Mouse (Mus musculus): ENCODE data around the gene St3gal3. TPM values are rescaled to one million over a fixed set of nuclear protein-coding genes. Genes with fewer than 3 reads are reported as not detected.
A peak's percentile ranks its signal among the peaks of the same experiment; 100 is the strongest.

St3gal3 gene
- polyA plus RNA-seq, 1 experiment from 2014 or later, result 5.9 TPM

DNA sequence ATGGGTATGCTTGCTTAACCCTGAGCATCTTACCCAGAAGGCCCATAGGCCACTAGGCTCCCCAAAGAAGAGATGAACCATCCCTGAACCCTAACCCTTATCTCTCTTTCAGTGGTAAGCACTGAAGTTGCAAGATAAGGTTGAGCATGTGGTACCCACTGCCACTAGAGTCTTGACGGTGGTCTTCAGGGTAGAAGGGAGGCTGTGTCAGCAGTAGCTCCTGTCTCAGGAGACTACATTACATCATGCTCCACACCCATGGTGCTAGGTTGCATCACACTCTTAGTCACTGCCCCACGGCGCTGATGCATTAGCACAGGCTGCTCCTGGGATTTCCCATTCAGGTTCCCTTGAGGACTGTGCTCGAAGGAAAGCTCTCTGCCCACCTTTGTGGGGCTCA is 154.6 kb downstream of the St3gal3 start:
- Histone ChIP-seq H3K4me3 (no peak overlapping the region), H3K27ac (no peak overlapping the region), H3K4me1 (peaks cover 16% of the 10 kb centered on the region), H3K36me3 (replicated peaks) (no peaks in the 10 kb centered on the region), H3K9me3 (no peaks in the 10 kb centered on the region), H3K27me3 (ENCODE audit: poor library complexity, severe bottlenecking) (no peaks in the 10 kb centered on the region)
- no peak for DNase-seq (ENCODE audit: extremely low spot score, low spot score)
- WGBS, result 93% methylated on average over 4 of the region's 4 CpGs

DNA sequence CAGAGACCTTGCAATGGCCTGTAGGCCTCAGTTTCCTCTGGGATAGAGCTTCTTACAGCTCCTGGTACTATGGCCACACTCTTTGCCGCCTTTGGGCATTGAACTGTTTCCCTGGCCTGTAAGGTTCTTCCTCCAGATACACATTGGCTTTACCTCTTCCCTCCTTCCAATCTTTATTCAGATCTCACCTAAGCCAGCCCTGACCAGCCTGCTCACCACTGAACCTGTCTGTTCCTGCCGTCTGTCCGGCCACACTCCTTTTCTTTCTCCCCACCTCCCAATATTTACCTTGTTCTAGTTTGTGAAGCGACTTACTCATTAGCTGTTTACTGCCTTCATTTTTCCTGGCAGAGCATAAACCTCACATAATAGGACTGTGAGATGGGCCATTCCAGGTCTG is 155.5 kb downstream of the St3gal3 start:
- DNase-seq (ENCODE audit: extremely low spot score, low spot score), result no peak
- H3K27me3 ChIP-seq (ENCODE audit: poor library complexity, severe bottlenecking), result no peaks in the 10 kb centered on the region
- no peak overlapping the region for H3K27ac ChIP-seq
- H3K9me3 ChIP-seq, result no peaks in the 10 kb centered on the region
- H3K4me1 ChIP-seq, result peaks cover 24% of the 10 kb centered on the region
- 94% methylated on average over 4 of the region's 4 CpGs for WGBS
- no peak overlapping the region for H3K4me3 ChIP-seq
- H3K36me3 ChIP-seq (replicated peaks), result no peaks in the 10 kb centered on the region

DNA sequence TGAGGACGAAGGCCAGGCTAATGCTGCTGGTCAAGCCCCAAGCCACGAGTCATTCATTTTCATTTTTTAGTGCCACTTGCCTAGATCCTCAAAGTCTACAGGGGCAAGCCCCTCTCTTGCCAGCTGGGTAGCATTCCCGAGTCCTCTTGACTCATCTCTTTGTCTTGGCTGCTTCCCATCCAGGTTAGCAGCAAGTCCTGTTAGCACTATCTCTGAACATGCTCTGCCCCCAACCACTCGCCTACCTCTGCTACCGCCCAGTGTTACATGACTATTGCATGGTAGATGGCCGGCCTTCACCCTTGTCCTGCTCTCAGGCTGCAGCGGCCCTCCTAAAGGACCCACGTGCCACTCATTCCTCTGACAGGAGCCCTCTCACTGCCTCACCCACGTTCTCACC is 156.4 kb downstream of the St3gal3 start:
- WGBS, result 91% methylated on average over 9 of the region's 9 CpGs
- Histone ChIP-seq H3K27ac (no peak overlapping the region), H3K4me3 (no peak overlapping the region), H3K9me3 (no peaks in the 10 kb centered on the region), H3K4me1 (peaks cover 18% of the 10 kb centered on the region), H3K27me3 (ENCODE audit: poor library complexity, severe bottlenecking) (no peaks in the 10 kb centered on the region), H3K36me3 (replicated peaks) (no peaks in the 10 kb centered on the region)
- no peak for DNase-seq (ENCODE audit: extremely low spot score, low spot score)

DNA sequence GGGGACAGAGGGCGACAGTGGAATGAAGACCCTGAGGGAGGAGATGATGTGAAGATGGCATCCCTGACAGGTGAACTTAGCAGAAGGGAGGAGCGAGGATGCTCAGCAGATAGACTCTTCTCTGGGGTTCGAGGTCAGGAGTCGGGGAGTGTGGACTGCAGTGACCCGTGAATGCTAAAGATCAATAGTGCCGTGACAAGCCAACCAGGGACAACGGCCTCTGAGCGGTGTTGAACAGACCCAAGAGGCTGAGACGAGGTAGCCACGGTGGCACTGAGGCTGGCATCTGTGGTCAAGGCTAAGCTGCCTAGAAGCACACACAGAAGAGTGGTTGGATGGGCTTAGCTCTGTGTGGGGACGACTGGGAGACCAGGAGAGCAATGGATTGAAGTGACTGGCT is 156.9 kb downstream of the St3gal3 start:
- DNase-seq (ENCODE audit: extremely low spot score, low spot score), result no peak
- WGBS, result 88% methylated on average over 11 of the region's 11 CpGs
- Histone ChIP-seq H3K4me3 (no peak overlapping the region), H3K27me3 (ENCODE audit: poor library complexity, severe bottlenecking) (no peaks in the 10 kb centered on the region), H3K9me3 (no peaks in the 10 kb centered on the region), H3K27ac (no peak overlapping the region), H3K4me1 (peaks cover 20% of the 10 kb centered on the region), H3K36me3 (replicated peaks) (no peaks in the 10 kb centered on the region)

DNA sequence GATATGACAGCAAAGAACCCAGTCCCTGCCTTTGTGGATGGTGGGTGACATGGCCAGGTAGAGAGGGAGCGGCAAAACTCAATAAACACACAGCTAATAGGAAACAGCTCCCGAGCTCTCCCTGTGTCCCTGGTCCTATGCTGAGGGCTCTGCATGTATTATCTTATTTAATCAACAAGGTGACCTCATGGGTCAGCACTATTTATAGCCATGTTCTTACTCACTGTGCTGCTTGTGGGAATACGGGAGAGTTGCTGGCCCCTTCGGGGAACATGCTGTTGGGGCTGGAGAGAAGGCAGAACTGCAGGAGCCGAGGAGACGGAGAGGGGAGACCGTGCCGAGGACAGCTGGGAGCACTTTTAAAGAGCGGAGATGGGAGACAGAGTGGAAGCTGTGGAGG is 157.3 kb downstream of the St3gal3 start:
- no peaks in the 10 kb centered on the region for H3K36me3 ChIP-seq (replicated peaks)
- peaks cover 17% of the 10 kb centered on the region for H3K4me1 ChIP-seq
- no peak overlapping the region for H3K4me3 ChIP-seq
- WGBS, result 85% methylated on average over 9 of the region's 9 CpGs
- H3K27ac ChIP-seq, result no peak overlapping the region
- no peaks in the 10 kb centered on the region for H3K9me3 ChIP-seq
- H3K27me3 ChIP-seq (ENCODE audit: poor library complexity, severe bottlenecking), result no peaks in the 10 kb centered on the region
- DNase-seq (ENCODE audit: extremely low spot score, low spot score), result no peak

DNA sequence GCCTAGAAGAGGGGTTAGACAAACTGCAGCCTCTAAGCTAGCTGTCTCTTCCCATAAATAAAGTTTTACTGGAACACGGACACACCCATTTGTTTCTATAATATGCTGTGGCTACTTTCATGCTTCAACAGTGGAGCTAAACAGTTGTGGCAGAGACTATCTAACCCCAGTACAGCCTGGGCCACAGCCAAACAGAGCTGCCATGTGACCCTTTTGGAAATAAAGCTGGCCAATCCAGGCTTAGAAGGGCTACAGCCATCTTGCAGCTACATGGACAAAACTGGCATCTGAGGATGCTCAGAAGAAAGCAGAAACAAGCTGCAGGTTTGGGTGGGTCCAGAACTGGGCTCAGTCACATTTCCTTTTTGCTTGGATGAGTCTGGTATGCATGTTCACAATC is 158.9 kb downstream of the St3gal3 start:
- DNase-seq (ENCODE audit: extremely low spot score, low spot score), result no peak
- WGBS, result 93% methylated on average over 1 of the region's 1 CpGs
- H3K4me1 ChIP-seq, result peaks cover 17% of the 10 kb centered on the region
- no peak overlapping the region for H3K27ac ChIP-seq
- no peaks in the 10 kb centered on the region for H3K36me3 ChIP-seq (replicated peaks)
- no peaks in the 10 kb centered on the region for H3K9me3 ChIP-seq
- no peak overlapping the region for H3K4me3 ChIP-seq
- H3K27me3 ChIP-seq (ENCODE audit: poor library complexity, severe bottlenecking), result no peaks in the 10 kb centered on the region

DNA sequence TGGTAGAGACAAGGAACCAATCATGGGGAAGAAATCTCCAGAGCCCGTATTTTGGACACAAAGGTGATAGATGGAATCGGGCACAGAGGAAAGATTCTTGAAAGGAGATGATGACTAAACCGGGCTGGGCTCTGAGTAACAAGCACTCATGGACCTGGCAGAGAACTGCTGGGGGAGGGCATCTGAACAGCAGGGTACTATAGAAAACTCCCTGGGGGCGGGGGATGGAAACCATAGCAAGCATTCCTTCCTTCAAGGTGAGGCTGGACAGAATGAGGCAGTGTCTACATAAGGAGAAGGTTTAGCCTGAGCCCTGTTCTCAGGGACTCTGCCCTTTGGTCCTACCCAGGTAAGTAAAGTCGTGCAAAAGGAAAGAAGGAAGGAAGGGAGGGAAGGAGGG is 160.0 kb downstream of the St3gal3 start:
- Histone ChIP-seq H3K27ac (no peak overlapping the region), H3K27me3 (ENCODE audit: poor library complexity, severe bottlenecking) (no peaks in the 10 kb centered on the region), H3K9me3 (no peaks in the 10 kb centered on the region), H3K4me3 (no peak overlapping the region), H3K4me1 (peaks cover 17% of the 10 kb centered on the region), H3K36me3 (replicated peaks) (no peaks in the 10 kb centered on the region)
- WGBS, result 78% methylated on average over 5 of the region's 5 CpGs
- DNase-seq (ENCODE audit: extremely low spot score, low spot score), result no peak

DNA sequence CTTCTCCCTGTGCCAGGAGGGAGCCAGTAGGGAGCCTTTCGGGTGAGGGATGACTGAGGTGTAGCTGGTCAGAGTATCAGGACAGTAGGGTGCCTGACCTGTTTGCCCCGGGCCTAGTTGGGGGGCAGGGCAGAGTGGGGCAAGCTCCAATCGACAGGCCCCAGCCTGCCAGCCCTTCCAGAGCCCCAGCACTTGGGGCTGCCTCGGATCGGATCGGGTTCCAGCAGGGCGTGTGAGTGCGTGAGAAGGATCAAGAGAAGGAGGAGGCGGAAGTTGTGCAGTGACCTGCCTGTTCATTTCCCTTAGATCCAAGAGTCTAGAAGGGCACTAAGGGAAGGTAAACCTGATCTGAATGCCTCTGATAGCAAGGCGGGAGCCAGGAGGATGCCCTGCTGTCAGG is 161.7 kb downstream of the St3gal3 start:
- DNase-seq (ENCODE audit: extremely low spot score, low spot score), result no peak
- H3K4me3 ChIP-seq, result no peak overlapping the region
- no peaks in the 10 kb centered on the region for H3K9me3 ChIP-seq
- 52% methylated on average over 10 of the region's 10 CpGs for WGBS
- H3K4me1 ChIP-seq, result peaks cover 17% of the 10 kb centered on the region
- 0 out of 2 replicates have a peak overlapping the region, but pooled peaks have one; percentile 20 for H3K27ac ChIP-seq
- H3K36me3 ChIP-seq (replicated peaks), result no peaks in the 10 kb centered on the region
- H3K27me3 ChIP-seq (ENCODE audit: poor library complexity, severe bottlenecking), result no peaks in the 10 kb centered on the region

DNA sequence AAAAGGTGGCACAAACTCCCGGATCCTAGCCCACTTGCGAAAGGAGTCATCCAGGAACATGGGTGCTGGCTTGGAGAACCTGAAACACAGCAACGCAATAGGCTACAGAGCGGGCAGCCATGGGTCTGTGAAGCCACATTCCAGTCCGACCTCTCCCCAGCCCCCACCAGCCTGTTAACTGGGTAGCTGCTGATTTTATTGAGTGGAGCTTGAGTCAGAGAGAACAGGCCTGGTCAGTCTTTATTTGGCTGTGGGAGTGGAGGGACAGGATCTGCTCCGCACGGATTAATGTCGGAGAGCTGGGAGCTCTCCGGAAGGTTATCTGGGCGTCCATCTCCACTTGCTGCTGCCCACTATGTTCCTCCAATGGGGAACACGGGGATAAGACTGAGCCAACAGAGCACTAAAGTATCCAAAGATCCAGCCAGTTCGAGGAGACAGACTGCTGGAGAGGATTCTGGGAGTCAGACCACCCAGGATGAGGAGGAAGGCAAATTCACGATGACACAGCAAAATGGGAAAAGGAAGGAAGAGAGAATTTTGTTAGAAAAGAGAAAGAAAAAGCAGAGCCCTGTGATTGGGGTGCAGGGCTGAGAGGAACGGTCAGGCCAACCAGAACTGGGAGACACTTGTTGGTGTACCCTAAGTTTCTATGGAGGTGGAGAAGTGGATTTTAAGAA is 170.2 kb downstream of the St3gal3 start:
- H3K27me3 ChIP-seq (ENCODE audit: poor library complexity, severe bottlenecking), result no peaks in the 10 kb centered on the region
- H3K36me3 ChIP-seq (replicated peaks), result peaks cover 23% of the 10 kb centered on the region
- no peaks in the 10 kb centered on the region for H3K4me1 ChIP-seq
- H3K4me3 ChIP-seq, result no peak overlapping the region
- H3K9me3 ChIP-seq, result no peaks in the 10 kb centered on the region
- DNase-seq (ENCODE audit: extremely low spot score, low spot score), result no peak
- WGBS, result 87% methylated on average over 14 of the region's 14 CpGs
- no peak overlapping the region for H3K27ac ChIP-seq

DNA sequence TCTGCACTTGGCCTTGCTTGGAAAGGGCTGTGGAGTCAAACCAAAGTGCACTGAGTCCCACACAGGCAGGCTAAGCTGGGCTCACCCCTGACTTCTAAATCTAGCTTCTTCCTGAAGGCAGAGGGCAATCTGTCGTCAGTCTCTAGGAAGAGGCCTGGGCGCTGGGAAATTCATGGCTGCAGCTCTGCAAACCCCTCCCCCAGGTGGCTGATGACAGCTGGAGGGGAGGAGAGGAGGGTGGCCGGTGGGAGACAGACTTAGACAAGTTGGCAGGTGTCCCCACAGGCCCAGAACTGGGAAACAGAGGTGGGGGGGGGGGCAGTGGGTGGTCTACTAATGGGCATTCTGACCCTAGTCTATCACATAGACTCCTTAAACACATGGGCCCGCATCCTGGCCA is 177.2 kb downstream of the St3gal3 start:
- H3K27me3 ChIP-seq (ENCODE audit: poor library complexity, severe bottlenecking), result no peaks in the 10 kb centered on the region
- peaks cover under 1% of the 10 kb centered on the region; the same call in 1 of the 2 replicates for H3K9me3 ChIP-seq
- DNase-seq (ENCODE audit: extremely low spot score, low spot score), result no peak
- no peaks in the 10 kb centered on the region; the same call in 1 of the 2 replicates for H3K4me1 ChIP-seq
- H3K27ac ChIP-seq, result 0 out of 2 replicates have a peak overlapping the region, but pooled peaks have one; percentile 40
- no peak overlapping the region for H3K4me3 ChIP-seq
- H3K36me3 ChIP-seq (replicated peaks), result peaks cover 61% of the 10 kb centered on the region
- WGBS, result 69% methylated on average over 4 of the region's 4 CpGs

DNA sequence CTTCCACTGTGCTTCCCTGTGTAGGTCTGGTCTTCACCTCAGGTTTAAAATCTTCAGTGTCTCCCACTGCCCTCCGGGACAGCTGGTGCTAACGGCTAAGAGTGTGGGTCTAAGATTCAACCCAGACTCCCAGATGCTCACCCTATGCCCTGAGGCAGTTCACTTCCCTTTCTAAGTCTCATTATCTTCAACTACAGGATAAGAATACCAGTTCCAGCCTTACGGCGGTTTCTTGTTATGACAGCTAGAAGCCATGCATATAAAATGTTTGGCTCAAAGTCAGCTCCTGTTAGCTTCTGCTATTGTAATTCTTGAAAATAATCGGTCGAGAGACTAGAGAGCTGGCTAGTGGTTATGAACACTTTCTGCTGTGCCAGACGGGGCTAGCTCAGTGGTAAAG is 187.2 kb downstream of the St3gal3 start:
- 92% methylated on average over 7 of the region's 7 CpGs for WGBS
- peaks cover 6% of the 10 kb centered on the region; the same call in 1 of the 2 replicates for H3K9me3 ChIP-seq
- H3K4me3 ChIP-seq, result no peak overlapping the region
- DNase-seq (ENCODE audit: extremely low spot score, low spot score), result no peak
- H3K27me3 ChIP-seq (ENCODE audit: poor library complexity, severe bottlenecking), result no peaks in the 10 kb centered on the region
- H3K36me3 ChIP-seq (replicated peaks), result peaks cover 29% of the 10 kb centered on the region
- 0 out of 2 replicates have a peak overlapping the region, but pooled peaks have one; percentile 25 for H3K27ac ChIP-seq
- H3K4me1 ChIP-seq, result peaks cover 12% of the 10 kb centered on the region

DNA sequence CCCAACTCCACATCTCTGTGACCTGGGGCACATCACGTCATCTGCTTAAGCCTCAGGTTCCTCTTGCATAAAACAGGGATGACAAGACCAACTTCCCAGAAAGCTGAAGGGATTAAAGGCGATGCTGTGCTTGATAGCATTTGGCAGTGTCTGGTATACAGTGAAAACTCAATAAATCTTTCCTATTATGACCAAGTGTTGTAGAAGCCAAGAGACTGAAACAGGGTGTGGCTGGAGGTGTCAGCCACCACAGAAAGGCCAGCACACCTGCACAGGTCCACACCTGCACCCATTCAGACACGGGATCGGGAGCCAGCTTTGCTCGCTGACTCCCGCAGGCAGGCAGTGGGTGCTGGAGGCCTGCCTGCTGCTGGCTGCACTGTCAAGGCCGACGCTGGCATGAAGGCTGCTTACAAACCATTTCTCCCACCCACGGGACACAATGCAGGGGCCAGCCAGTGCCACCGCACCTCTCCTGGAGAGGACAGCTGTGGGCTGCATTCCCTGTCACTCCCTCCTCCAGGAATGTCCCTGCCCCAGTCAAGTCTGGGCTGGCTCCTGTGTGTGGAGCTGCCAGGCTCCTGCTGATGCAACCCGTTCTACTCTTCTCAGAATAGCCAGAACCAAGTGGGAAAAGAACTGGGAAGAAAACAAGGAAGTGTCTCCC is 187.9 kb downstream of the St3gal3 start:
- H3K4me3 ChIP-seq, result no peak overlapping the region
- H3K27ac ChIP-seq, result peak overlapping the region; percentile 25; the same call in 1 of the 2 replicates
- H3K4me1 ChIP-seq, result peaks cover 12% of the 10 kb centered on the region
- no peaks in the 10 kb centered on the region for H3K27me3 ChIP-seq (ENCODE audit: poor library complexity, severe bottlenecking)
- WGBS, result 88% methylated on average over 11 of the region's 11 CpGs
- H3K36me3 ChIP-seq (replicated peaks), result peaks cover 21% of the 10 kb centered on the region
- no peak for DNase-seq (ENCODE audit: extremely low spot score, low spot score)
- no peaks in the 10 kb centered on the region for H3K9me3 ChIP-seq

DNA sequence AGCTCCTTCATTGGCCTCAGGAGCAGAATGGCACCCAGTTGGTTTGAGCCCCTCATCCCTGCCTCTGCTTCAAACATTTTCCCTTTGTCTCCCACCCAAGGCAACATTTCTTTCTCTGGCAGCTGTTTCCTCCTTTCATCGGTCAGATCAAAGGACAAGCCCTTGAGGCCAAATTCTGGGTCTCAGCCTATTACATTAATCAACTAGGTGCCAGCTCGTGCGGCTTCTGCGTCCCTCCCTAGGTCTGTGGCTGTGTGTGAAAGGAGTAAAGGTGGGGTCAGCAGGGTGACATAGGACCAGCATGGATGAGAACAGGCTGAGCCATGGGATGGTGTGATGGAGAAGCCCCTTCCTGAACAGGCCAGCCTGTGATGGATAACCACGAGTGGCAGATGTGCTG is 191.4 kb downstream of the St3gal3 start:
- WGBS, result 53% methylated on average over 5 of the region's 5 CpGs
- Histone ChIP-seq H3K4me1 (peaks cover 12% of the 10 kb centered on the region), H3K9me3 (no peaks in the 10 kb centered on the region), H3K27ac (peak overlapping the region; percentile 62), H3K27me3 (ENCODE audit: poor library complexity, severe bottlenecking) (no peaks in the 10 kb centered on the region), H3K4me3 (no peak overlapping the region), H3K36me3 (replicated peaks) (peaks cover 28% of the 10 kb centered on the region)
- DNase-seq (ENCODE audit: extremely low spot score, low spot score), result no peak
